Mouse (Mus musculus): ENCODE measurements around the gene Card6. TPM values are rescaled to one million over a fixed set of nuclear protein-coding genes. Genes with fewer than 3 reads are reported as not detected.

Card6 gene
- polyA plus RNA-seq (2012; rRNA removed): 0.48 and 0.70 TPM in 2 replicates

- DNase-seq (ENCODE audit: low read depth): no peak
- no peak for TF ChIP-seq POLR2A (IDR thresholded peaks at IDR 0.05; ENCODE audit: borderline replicate concordance, extremely low read depth, insufficient read depth, insufficient read length, poor library complexity, severe bottlenecking)
- TF ChIP-seq CTCF (IDR thresholded peaks at IDR 0.05; ENCODE audit: borderline replicate concordance, extremely low read depth, insufficient read depth, insufficient read length): no peak
Observed at GRCm38 (mm10) chr15:5107686-5108654, at the start of gene Card6. Card6 (minus strand) TSS chr15:5108539.

GRCm38 (mm10) chr15:5157386-5157785, 49.0 kb upstream of the Card6 start:
- TF ChIP-seq POLR2A (IDR thresholded peaks at IDR 0.05; ENCODE audit: borderline replicate concordance, extremely low read depth, insufficient read depth, insufficient read length, poor library complexity, severe bottlenecking) (no peak), CTCF (IDR thresholded peaks at IDR 0.05; ENCODE audit: borderline replicate concordance, extremely low read depth, insufficient read depth, insufficient read length) (no peak)
- no peak for DNase-seq (ENCODE audit: low read depth)

- TF ChIP-seq CTCF (IDR thresholded peaks at IDR 0.05; ENCODE audit: borderline replicate concordance, extremely low read depth, insufficient read depth, insufficient read length): no peak
- TF ChIP-seq POLR2A (IDR thresholded peaks at IDR 0.05; ENCODE audit: borderline replicate concordance, extremely low read depth, insufficient read depth, insufficient read length, poor library complexity, severe bottlenecking): no peak
- no peak for DNase-seq (ENCODE audit: low read depth)
Observed at GRCm38 (mm10) chr15:5156355-5156754, 48.0 kb upstream of the Card6 start.

- DNase-seq (ENCODE audit: low read depth): no peak
- TF ChIP-seq CTCF (IDR thresholded peaks at IDR 0.05; ENCODE audit: borderline replicate concordance, extremely low read depth, insufficient read depth, insufficient read length): no peak
- TF ChIP-seq POLR2A (IDR thresholded peaks at IDR 0.05; ENCODE audit: borderline replicate concordance, extremely low read depth, insufficient read depth, insufficient read length, poor library complexity, severe bottlenecking): no peak
Observed at GRCm38 (mm10) chr15:5155093-5155492, 46.8 kb upstream of the Card6 start.

GRCm38 (mm10) chr15:5154621-5155020, 46.3 kb upstream of the Card6 start:
- DNase-seq (ENCODE audit: low read depth): no peak
- TF ChIP-seq CTCF (IDR thresholded peaks at IDR 0.05; ENCODE audit: borderline replicate concordance, extremely low read depth, insufficient read depth, insufficient read length): no peak
- no peak for TF ChIP-seq POLR2A (IDR thresholded peaks at IDR 0.05; ENCODE audit: borderline replicate concordance, extremely low read depth, insufficient read depth, insufficient read length, poor library complexity, severe bottlenecking)

- TF ChIP-seq CTCF (IDR thresholded peaks at IDR 0.05; ENCODE audit: borderline replicate concordance, extremely low read depth, insufficient read depth, insufficient read length) (no peak), POLR2A (IDR thresholded peaks at IDR 0.05; ENCODE audit: borderline replicate concordance, extremely low read depth, insufficient read depth, insufficient read length, poor library complexity, severe bottlenecking) (no peak)
- no peak for DNase-seq (ENCODE audit: low read depth)
Observed at GRCm38 (mm10) chr15:5152171-5152570, 43.8 kb upstream of the Card6 start.

- peak; percentile 15 for DNase-seq (ENCODE audit: low read depth)
- TF ChIP-seq CTCF (IDR thresholded peaks at IDR 0.05; ENCODE audit: borderline replicate concordance, extremely low read depth, insufficient read depth, insufficient read length) (no peak), POLR2A (IDR thresholded peaks at IDR 0.05; ENCODE audit: borderline replicate concordance, extremely low read depth, insufficient read depth, insufficient read length, poor library complexity, severe bottlenecking) (no peak)
Observed at GRCm38 (mm10) chr15:5149187-5149586, 40.8 kb upstream of the Card6 start.

- DNase-seq (ENCODE audit: low read depth): no peak
- TF ChIP-seq CTCF (IDR thresholded peaks at IDR 0.05; ENCODE audit: borderline replicate concordance, extremely low read depth, insufficient read depth, insufficient read length): no peak
- TF ChIP-seq POLR2A (IDR thresholded peaks at IDR 0.05; ENCODE audit: borderline replicate concordance, extremely low read depth, insufficient read depth, insufficient read length, poor library complexity, severe bottlenecking): no peak
Observed at GRCm38 (mm10) chr15:5145196-5145945, 37.0 kb upstream of the Card6 start.

GRCm38 (mm10) chr15:5144021-5144778, 35.9 kb upstream of the Card6 start:
- TF ChIP-seq POLR2A (IDR thresholded peaks at IDR 0.05; ENCODE audit: borderline replicate concordance, extremely low read depth, insufficient read depth, insufficient read length, poor library complexity, severe bottlenecking): no peak
- peak; percentile 34; the same call in 1 of the 2 replicates for TF ChIP-seq CTCF (IDR thresholded peaks at IDR 0.05; ENCODE audit: borderline replicate concordance, extremely low read depth, insufficient read depth, insufficient read length)
- peak; percentile 86 for DNase-seq (ENCODE audit: low read depth)

- peak; percentile 90 for DNase-seq (ENCODE audit: low read depth)
- TF ChIP-seq CTCF (IDR thresholded peaks at IDR 0.05; ENCODE audit: borderline replicate concordance, extremely low read depth, insufficient read depth, insufficient read length) (peak; percentile 46; the same call in 1 of the 2 replicates), POLR2A (IDR thresholded peaks at IDR 0.05; ENCODE audit: borderline replicate concordance, extremely low read depth, insufficient read depth, insufficient read length, poor library complexity, severe bottlenecking) (peak; percentile 31; the same call in 1 of the 2 replicates)
Observed at GRCm38 (mm10) chr15:5143361-5144020, 35.2 kb upstream of the Card6 start, which contains the start of gene Prkaa1. Prkaa1 (plus strand) TSS chr15:5143861.

Data from brain, embryonic 14.5 days (tissue).